In genomic region chr6:117905260-117905930, GRCm38 (mm10) we compare ENCODE assay signal across 9 mouse cellular contexts. TPM values are rescaled to one million over a fixed set of nuclear protein-coding genes. Genes with fewer than 3 reads are reported as not detected.
A peak's percentile ranks its signal among the peaks of the same experiment; 100 is the strongest.
DNase-seq lines count a peak whose midpoint lies in the region; ATAC-seq and TF ChIP-seq lines count a peak whose summit lies in the region.
"Had no signal": no experiment of that assay in that cellular context is flagged by ENCODE, and none has a peak within 500 bp of the region (broad histone marks: within the 10 kb centered on the region; RNA-seq: fewer than 3 reads in every experiment).

No protein-coding gene starts in this region.

- peak overlapping the region; percentile 49 for H3K9ac ChIP-seq in limb, embryonic 11.5 days (ENCODE audit: low read length)
- peak overlapping the region; percentile 83 for H3K9ac ChIP-seq in stomach, embryonic 16.5 days (ENCODE audit: low read length)

- DNase-seq in adrenal gland, adult (ENCODE audit: inconsistent age in 2 of 2, low spot score in 1 of 2): peak; percentile 37 to 69
- no peak for DNase-seq in adrenal gland, postnatal 4 days (ENCODE audit: low spot score in 2 of 2)
- DNase-seq in thymus, adult 2 months: no peak
- DNase-seq in thymus, postnatal 25 days: no peak
- peak; percentile 41 for DNase-seq in limb, embryonic 11.5 days (ENCODE audit: low spot score)
- no peak for DNase-seq in right cerebral cortex, adult 18-20 months
- no peak for DNase-seq in left cerebral cortex, adult 9 months (ENCODE audit: low spot score in 2 of 2)

- WGBS in thymus, adult 2 months: 21% methylated on average over 4 of the region's 4 CpGs
- WGBS in limb, embryonic 11.5 days: 22% methylated on average over 4 of the region's 4 CpGs
- WGBS in stomach, embryonic 16.5 days: 21% methylated on average over 4 of the region's 4 CpGs

- H3K36me3 ChIP-seq in thymus, adult 2 months (ENCODE audit: control insufficient read depth, insufficient read depth, low read length): no peaks in the 10 kb centered on the region
- H3K36me3 ChIP-seq in limb, embryonic 11.5 days (ENCODE audit: control insufficient read depth, insufficient read depth, low read length): no peaks in the 10 kb centered on the region
- H3K36me3 ChIP-seq in stomach, embryonic 16.5 days (ENCODE audit: control insufficient read depth, insufficient read depth, low read length): no peaks in the 10 kb centered on the region

- peak overlapping the region; percentile 46 for H3K4me2 ChIP-seq in limb, embryonic 11.5 days (ENCODE audit: low read depth, severe bottlenecking)
- H3K4me2 ChIP-seq in stomach, embryonic 16.5 days (ENCODE audit: low read depth, low read length): peak overlapping the region; percentile 62

- H3K4me1 ChIP-seq in thymus, adult 2 months (replicated peaks; ENCODE audit: control insufficient read depth, insufficient read depth, low read length): peaks cover 26% of the 10 kb centered on the region
- H3K4me1 ChIP-seq in limb, embryonic 11.5 days (ENCODE audit: control insufficient read depth, insufficient read depth, low read length): peaks cover 5% of the 10 kb centered on the region
- peaks cover 19% of the 10 kb centered on the region for H3K4me1 ChIP-seq in stomach, embryonic 16.5 days (ENCODE audit: control insufficient read depth, insufficient read depth, low read length)

- ATAC-seq in limb, embryonic 11.5 days (ENCODE audit: insufficient number of reproducible peaks, low FRiP score, low TSS enrichment, low read depth): no peak
- no peak for ATAC-seq in stomach, embryonic 16.5 days (ENCODE audit: insufficient read depth, low FRiP score)

- no peak for TF ChIP-seq CTCF in thymus, adult 2 months (IDR thresholded peaks at IDR 0.05; ENCODE audit: borderline replicate concordance, control insufficient read depth, extremely low read depth, insufficient read depth, low read length, poor library complexity)

- peak overlapping the region; percentile 91 for H3K27ac ChIP-seq in thymus, adult 2 months (ENCODE audit: control insufficient read depth, insufficient read depth, low read length)
- 0 out of 2 replicates have a peak overlapping the region, but pooled peaks have one; percentile 30 for H3K27ac ChIP-seq in limb, embryonic 11.5 days (replicated peaks; ENCODE audit: low read depth, low read length)
- peak overlapping the region; percentile 97 for H3K27ac ChIP-seq in stomach, embryonic 16.5 days (ENCODE audit: low read length)

- TF ChIP-seq POLR2A in thymus, adult 2 months (IDR thresholded peaks at IDR 0.05; ENCODE audit: control insufficient read depth, extremely low read depth, insufficient read depth, low read length, poor library complexity): no peak

- no peaks in the 10 kb centered on the region for H3K9me3 ChIP-seq in limb, embryonic 11.5 days (ENCODE audit: control insufficient read depth, low read length)
- H3K9me3 ChIP-seq in stomach, embryonic 16.5 days (replicated peaks; ENCODE audit: control insufficient read depth, low read length): no peaks in the 10 kb centered on the region

- no peaks in the 10 kb centered on the region for H3K27me3 ChIP-seq in thymus, adult 2 months (ENCODE audit: control insufficient read depth, insufficient read depth, low read length)
- H3K27me3 ChIP-seq in limb, embryonic 11.5 days (ENCODE audit: control insufficient read depth, insufficient read depth, low read length): no peaks in the 10 kb centered on the region
- H3K27me3 ChIP-seq in stomach, embryonic 16.5 days (ENCODE audit: control insufficient read depth, insufficient read depth, low read length): no peaks in the 10 kb centered on the region

- H3K4me3 ChIP-seq in thymus, adult 2 months (ENCODE audit: control insufficient read depth, insufficient read depth, low read length): no peak overlapping the region
- peak overlapping the region; percentile 100; the same call in 1 of the 2 replicates for H3K4me3 ChIP-seq in limb, embryonic 11.5 days (ENCODE audit: low read depth, low read length)
- peak overlapping the region; percentile 100 for H3K4me3 ChIP-seq in stomach, embryonic 16.5 days (replicated peaks; ENCODE audit: low read length)

RNA-seq across cellular contexts. Expression of gene Hnrnpf, which starts 5.3 kb away (rescaled TPM):
- total RNA-seq in adrenal gland, postnatal 4 days (2021): 100 to 1,000 TPM; 445 to 477 TPM
- polyA plus RNA-seq in thymus, adult 2 months (2012; rRNA removed): 316 and 376 TPM in 2 replicates
- 852 and 860 TPM in 2 replicates for polyA plus RNA-seq in limb, embryonic 11.5 days (2014; fragmentation: Nextera tagmentation; extraction: Ambion mirVana)
- polyA plus RNA-seq in stomach, embryonic 16.5 days (2015; fragmentation: Nextera tagmentation; extraction: Ambion mirVana): 688 and 741 TPM in 2 replicates

RNA-seq across cellular contexts. Expression of gene Fxyd4, which starts 32.1 kb away (rescaled TPM):
- 1 to 10 TPM in 1 of 2 experiments, not detected in 1; 5.6 TPM for total RNA-seq in adrenal gland, postnatal 4 days (2021)
- 0.37 and 0.77 TPM in 2 replicates for polyA plus RNA-seq in thymus, adult 2 months (2012; rRNA removed)
- polyA plus RNA-seq in limb, embryonic 11.5 days (2014; fragmentation: Nextera tagmentation; extraction: Ambion mirVana): 2.0 and 3.9 TPM in 2 replicates
- 2.4 and 4.2 TPM in 2 replicates for polyA plus RNA-seq in stomach, embryonic 16.5 days (2015; fragmentation: Nextera tagmentation; extraction: Ambion mirVana)
- total RNA-seq: heart, postnatal 10 days had no signal

RNA-seq across cellular contexts. Expression of gene Zfp239, which starts 43.5 kb away (rescaled TPM):
- total RNA-seq in adrenal gland, postnatal 4 days (2021): 1 to 10 TPM; 4.9 to 5.7 TPM
- 2.0 and 2.9 TPM in 2 replicates for polyA plus RNA-seq in thymus, adult 2 months (2012; rRNA removed)
- polyA plus RNA-seq in limb, embryonic 11.5 days (2014; fragmentation: Nextera tagmentation; extraction: Ambion mirVana): 13.2 and 16.2 TPM in 2 replicates
- 4.8 and 6.0 TPM in 2 replicates for polyA plus RNA-seq in stomach, embryonic 16.5 days (2015; fragmentation: Nextera tagmentation; extraction: Ambion mirVana)

Comparison
In these comparisons a context has a peak if more than half of its experiments do, and no peak if none do; other contexts are left out.
1. DNase-seq: peak in adrenal gland, adult (2 of 2) and limb, embryonic 11.5 days (single experiment); none in adrenal gland, postnatal 4 days (0 of 2), thymus, adult 2 months (single experiment), thymus, postnatal 25 days (single experiment), right cerebral cortex, adult 18-20 months (single experiment) and left cerebral cortex, adult 9 months (0 of 2).
2. H3K27ac ChIP-seq: peak in every context shown above with its lines; median percentile 97 in stomach, embryonic 16.5 days; 91 in thymus, adult 2 months; 30 in limb, embryonic 11.5 days.